Mouse (Mus musculus): ENCODE measurements around the gene 4930512M02Rik. TPM values are rescaled to one million over a fixed set of nuclear protein-coding genes. Genes with fewer than 3 reads are reported as not detected.

Gene 4930512M02Rik
- polyA plus RNA-seq, 1 experiment from 2014 or later = not detected

- DNase-seq (ENCODE audit: low spot score) (no peak), ATAC-seq (ENCODE audit: low FRiP score, low TSS enrichment) (no peak)
- WGBS = 50% methylated on average over 7 of the region's 7 CpGs
- TF ChIP-seq EP300 (optimal IDR thresholded peaks at IDR 0.05) = no peak
- TF ChIP-seq CTCF (IDR thresholded peaks at IDR 0.05; ENCODE audit: low read depth) = no peak
- Histone ChIP-seq H3K4me3 (ENCODE audit: low read depth, low read length) (no peak overlapping the region), H3K27me3 (ENCODE audit: control insufficient read depth, insufficient read depth, low read length) (no peaks in the 10 kb centered on the region), H3K9me3 (ENCODE audit: control insufficient read depth, low read length) (no peaks in the 10 kb centered on the region), H3K9ac (ENCODE audit: low read length) (no peak overlapping the region), H3K36me3 (ENCODE audit: control insufficient read depth, insufficient read depth, low read length) (no peaks in the 10 kb centered on the region), H3K4me2 (replicated peaks; ENCODE audit: low read depth) (no peak overlapping the region), H3K27ac (replicated peaks) (no peak overlapping the region), H3K4me1 (replicated peaks; ENCODE audit: control insufficient read depth, insufficient read depth) (no peaks in the 10 kb centered on the region)
Observed at GRCm38 (mm10) chr11:11547597-11548240, 79.9 kb downstream of the 4930512M02Rik start.

GRCm38 (mm10) chr11:11546903-11547511, 80.6 kb downstream of the 4930512M02Rik start:
- ATAC-seq (ENCODE audit: low FRiP score, low TSS enrichment) (no peak), DNase-seq (ENCODE audit: low spot score) (no peak)
- no peaks in the 10 kb centered on the region for H3K36me3 ChIP-seq (ENCODE audit: control insufficient read depth, insufficient read depth, low read length)
- WGBS = 81% methylated on average over 7 of the region's 7 CpGs
- H3K27ac ChIP-seq (replicated peaks) = no peak overlapping the region
- no peaks in the 10 kb centered on the region for H3K4me1 ChIP-seq (replicated peaks; ENCODE audit: control insufficient read depth, insufficient read depth)
- H3K9me3 ChIP-seq (ENCODE audit: control insufficient read depth, low read length) = no peaks in the 10 kb centered on the region
- no peak for TF ChIP-seq CTCF (IDR thresholded peaks at IDR 0.05; ENCODE audit: low read depth)
- H3K4me2 ChIP-seq (replicated peaks; ENCODE audit: low read depth) = no peak overlapping the region
- H3K27me3 ChIP-seq (ENCODE audit: control insufficient read depth, insufficient read depth, low read length) = no peaks in the 10 kb centered on the region
- H3K9ac ChIP-seq (ENCODE audit: low read length) = no peak overlapping the region
- H3K4me3 ChIP-seq (ENCODE audit: low read depth, low read length) = no peak overlapping the region

- no peaks in the 10 kb centered on the region for H3K4me1 ChIP-seq (replicated peaks; ENCODE audit: control insufficient read depth, insufficient read depth)
- H3K9ac ChIP-seq (ENCODE audit: low read length) = no peak overlapping the region
- 88% methylated on average over 3 of the region's 3 CpGs for WGBS
- no peak for DNase-seq (ENCODE audit: low spot score)
- H3K27ac ChIP-seq (replicated peaks) = no peak overlapping the region
- ATAC-seq (ENCODE audit: low FRiP score, low TSS enrichment) = no peak
- H3K9me3 ChIP-seq (ENCODE audit: control insufficient read depth, low read length) = no peaks in the 10 kb centered on the region
- no peaks in the 10 kb centered on the region for H3K27me3 ChIP-seq (ENCODE audit: control insufficient read depth, insufficient read depth, low read length)
- H3K4me3 ChIP-seq (ENCODE audit: low read depth, low read length) = no peak overlapping the region
- no peak for TF ChIP-seq CTCF (IDR thresholded peaks at IDR 0.05; ENCODE audit: low read depth)
- no peak for TF ChIP-seq EP300 (optimal IDR thresholded peaks at IDR 0.05)
- H3K4me2 ChIP-seq (replicated peaks; ENCODE audit: low read depth) = no peak overlapping the region
- H3K36me3 ChIP-seq (ENCODE audit: control insufficient read depth, insufficient read depth, low read length) = no peaks in the 10 kb centered on the region
Observed at GRCm38 (mm10) chr11:11545948-11546347, 81.7 kb downstream of the 4930512M02Rik start.

Other genes with a start within 250 kb of the 4930512M02Rik start
- gene Spata48, start 165.7 kb downstream of the 4930512M02Rik start, polyA plus RNA-seq (2015; fragmentation: Nextera tagmentation; extraction: Ambion mirVana) = 0.78 and 1.2 TPM in 2 replicates
- 0.29 and 0.33 TPM in 2 replicates for gene Zpbp, start 165.4 kb downstream of the 4930512M02Rik start, polyA plus RNA-seq (2015; fragmentation: Nextera tagmentation; extraction: Ambion mirVana)
- gene Ikzf1, start 57.2 kb upstream of the 4930512M02Rik start, polyA plus RNA-seq (2015; fragmentation: Nextera tagmentation; extraction: Ambion mirVana) = 0.39 and 0.62 TPM in 2 replicates
- 9.5 and 10.5 TPM in 2 replicates for gene Fignl1, start 181.1 kb upstream of the 4930512M02Rik start, polyA plus RNA-seq (2015; fragmentation: Nextera tagmentation; extraction: Ambion mirVana)

All from stomach, postnatal 0 days (tissue).